Mouse (Mus musculus): ENCODE results near the gene Ky.

The Ky gene

GRCm38 (mm10) chr9:102505700-102506585 lies at the start of gene Ky:
Ky (plus strand) TSS chr9:102505750.
- DNase-seq (ENCODE audit: low spot score in 2 of 2) = no peak

DNA sequence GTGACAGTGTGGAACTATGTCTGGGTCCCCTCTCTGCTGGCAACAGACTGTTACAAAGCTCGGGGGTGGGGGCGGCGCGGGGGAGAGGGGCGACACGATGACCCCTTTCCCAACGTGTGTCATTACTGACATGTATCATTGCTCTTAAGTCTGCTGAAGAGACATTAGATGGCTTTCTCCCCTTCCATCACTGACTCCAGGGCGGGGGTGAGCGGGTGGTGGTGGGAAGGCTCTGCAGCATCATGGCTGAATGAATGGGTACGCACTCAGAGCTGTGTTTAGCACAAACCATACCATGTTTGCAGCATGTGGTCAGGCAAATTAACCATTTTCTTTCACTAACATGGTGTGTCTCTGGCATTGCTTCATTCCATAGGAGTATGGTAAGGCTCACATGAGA lies 43.3 kb upstream of the Ky start:
- DNase-seq (ENCODE audit: low spot score in 2 of 2) = no peak

- no peak for DNase-seq (ENCODE audit: low spot score in 2 of 2)
Measured at GRCm38 (mm10) chr9:102465044-102465443, 40.5 kb upstream of the Ky start.

DNA sequence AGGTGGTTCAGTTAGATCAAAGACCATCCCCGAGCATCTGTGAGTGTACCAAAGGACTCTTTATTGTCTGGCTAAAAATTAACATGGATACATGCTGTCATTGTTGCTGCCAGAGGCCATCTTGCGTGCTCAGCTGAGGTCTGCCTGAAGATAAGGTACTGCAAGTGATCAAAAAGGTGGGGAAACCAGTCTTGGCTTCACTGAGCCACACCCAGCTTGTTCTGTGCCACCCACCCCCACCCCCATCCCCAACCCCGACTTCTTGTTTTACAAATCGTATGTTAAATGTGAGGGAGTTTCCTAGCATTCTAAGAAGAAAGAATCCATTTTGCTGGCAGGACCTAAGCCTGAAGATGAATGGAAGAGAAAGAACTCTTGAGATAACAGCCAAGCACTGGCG lies 39.8 kb upstream of the Ky start:
- DNase-seq (ENCODE audit: low spot score in 2 of 2) = no peak

DNA sequence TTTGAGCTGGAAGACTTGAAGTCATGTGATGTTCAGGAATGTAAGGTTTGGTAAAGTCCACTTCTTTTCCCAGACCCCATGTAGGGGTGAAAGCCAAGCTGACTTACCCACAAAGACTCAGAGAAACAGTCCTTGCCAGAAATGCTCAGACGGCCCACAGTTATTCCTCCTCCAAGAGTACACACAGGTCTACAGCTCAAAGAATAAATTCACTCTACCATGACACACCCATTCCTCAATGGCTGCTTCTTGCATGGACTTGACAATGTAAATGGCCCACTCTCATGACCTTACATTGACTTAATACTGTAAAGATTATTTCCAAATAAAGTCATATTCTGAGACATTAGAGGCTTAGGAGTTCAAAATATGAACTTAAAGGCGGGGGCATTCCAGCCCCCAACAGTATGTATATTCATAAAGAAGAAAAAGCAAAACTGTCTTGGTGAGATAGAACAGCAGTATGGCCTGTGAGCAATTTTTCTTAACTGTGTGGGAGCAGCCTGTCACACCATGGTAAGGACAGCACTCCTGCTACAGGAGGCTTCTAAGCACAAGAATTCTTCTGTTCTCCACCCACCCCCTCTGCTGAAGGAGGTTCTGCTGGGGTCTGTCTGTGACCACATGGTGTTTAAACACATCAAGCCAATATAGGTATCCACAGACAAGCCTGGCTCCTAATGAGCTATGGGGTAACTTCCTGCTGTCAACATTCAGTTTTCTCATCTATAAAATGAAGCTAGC lies 35.3 kb upstream of the Ky start:
- no peak for DNase-seq (ENCODE audit: low spot score in 2 of 2)

DNA sequence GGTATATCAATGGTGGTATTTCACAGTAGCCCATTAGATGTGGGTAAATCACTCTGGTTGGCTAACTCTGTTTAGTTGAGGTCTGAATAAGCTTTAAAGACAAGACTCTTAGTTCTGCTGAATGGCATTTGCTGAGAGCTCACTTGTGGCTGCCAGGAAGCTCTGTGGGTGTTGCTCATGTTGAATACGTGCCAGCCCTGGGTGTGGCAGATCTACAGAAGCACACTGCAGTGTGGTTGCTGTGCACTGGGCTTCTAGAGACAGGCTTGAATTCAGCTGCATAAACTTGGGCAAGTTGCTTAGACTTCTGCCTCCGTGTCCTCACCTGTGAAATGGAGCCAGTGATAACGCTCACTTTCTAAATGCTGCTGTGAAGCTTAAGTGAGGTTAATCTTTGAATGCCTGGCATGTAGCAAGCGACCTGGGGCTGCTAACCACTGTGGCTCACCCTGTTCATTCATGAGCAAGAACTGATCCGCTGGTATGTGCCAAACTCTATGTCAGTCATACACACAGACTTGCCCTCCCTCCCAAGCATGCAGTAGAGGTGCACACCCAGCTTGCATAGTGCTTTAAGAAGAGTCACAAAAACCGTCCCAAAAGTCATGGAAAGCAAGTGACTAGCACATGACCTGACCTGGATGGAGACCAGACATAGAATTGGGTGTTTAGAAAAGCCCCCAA lies 27.6 kb upstream of the Ky start:
- peak in 1 of 2 experiments; percentile 16 for DNase-seq (ENCODE audit: low spot score in 2 of 2)

DNA sequence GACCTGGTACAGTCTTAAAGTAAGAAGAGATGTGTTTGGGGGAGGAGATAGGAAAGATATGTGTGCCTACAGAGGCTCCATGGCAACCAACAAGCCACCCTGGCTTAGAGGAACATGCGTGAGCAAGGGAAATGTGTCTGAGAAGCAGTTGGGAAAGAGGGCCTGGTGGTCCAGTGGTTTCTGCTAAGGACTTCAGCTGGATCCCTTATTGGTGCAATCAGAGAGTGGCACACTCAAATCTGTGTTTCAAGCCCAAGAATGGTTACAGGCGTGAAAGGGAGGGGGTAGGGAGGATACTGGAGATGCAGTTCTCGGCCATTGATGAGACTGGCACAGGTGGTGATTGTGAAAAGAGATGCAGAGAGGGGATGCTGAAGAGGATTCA lies 27.1 kb upstream of the Ky start:
- peak in 1 of 2 experiments; percentile 7 for DNase-seq (ENCODE audit: low spot score in 2 of 2)

- peak in 1 of 2 experiments; percentile 62 for DNase-seq (ENCODE audit: low spot score in 2 of 2)
Measured at GRCm38 (mm10) chr9:102479022-102479421, 26.5 kb upstream of the Ky start.

- DNase-seq (ENCODE audit: low spot score in 2 of 2) = no peak
Measured at GRCm38 (mm10) chr9:102492031-102492795, 13.3 kb upstream of the Ky start.

GRCm38 (mm10) chr9:102493044-102493443 lies 12.5 kb upstream of the Ky start:
- no peak for DNase-seq (ENCODE audit: low spot score in 2 of 2)

DNA sequence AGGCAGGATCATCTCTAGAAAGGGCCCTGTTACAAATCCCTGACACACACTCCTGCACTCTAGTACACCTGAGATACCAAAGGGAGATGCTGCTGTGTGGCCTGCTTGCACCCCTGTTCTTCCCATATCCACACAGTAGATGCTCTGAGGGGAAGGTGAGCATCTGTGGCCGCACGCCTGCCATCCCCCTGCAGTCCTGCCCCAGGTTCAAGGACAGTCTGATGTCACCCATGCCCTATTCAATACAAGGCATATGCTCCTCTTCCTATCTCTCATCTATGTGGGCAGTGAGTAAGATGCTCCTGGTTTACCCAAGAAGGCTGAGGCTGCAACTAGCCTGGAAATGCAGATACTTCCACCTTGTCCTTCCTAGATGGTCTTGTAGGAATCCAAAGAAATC lies 11.6 kb upstream of the Ky start:
- DNase-seq (ENCODE audit: low spot score in 2 of 2) = no peak

GRCm38 (mm10) chr9:102494454-102494853 lies 11.1 kb upstream of the Ky start:
- DNase-seq (ENCODE audit: low spot score in 2 of 2) = peak in 1 of 2 experiments; percentile 57

- peak in 1 of 2 experiments; percentile 51 for DNase-seq (ENCODE audit: low spot score in 2 of 2)
Measured at GRCm38 (mm10) chr9:102495266-102495665, 10.3 kb upstream of the Ky start.

DNA sequence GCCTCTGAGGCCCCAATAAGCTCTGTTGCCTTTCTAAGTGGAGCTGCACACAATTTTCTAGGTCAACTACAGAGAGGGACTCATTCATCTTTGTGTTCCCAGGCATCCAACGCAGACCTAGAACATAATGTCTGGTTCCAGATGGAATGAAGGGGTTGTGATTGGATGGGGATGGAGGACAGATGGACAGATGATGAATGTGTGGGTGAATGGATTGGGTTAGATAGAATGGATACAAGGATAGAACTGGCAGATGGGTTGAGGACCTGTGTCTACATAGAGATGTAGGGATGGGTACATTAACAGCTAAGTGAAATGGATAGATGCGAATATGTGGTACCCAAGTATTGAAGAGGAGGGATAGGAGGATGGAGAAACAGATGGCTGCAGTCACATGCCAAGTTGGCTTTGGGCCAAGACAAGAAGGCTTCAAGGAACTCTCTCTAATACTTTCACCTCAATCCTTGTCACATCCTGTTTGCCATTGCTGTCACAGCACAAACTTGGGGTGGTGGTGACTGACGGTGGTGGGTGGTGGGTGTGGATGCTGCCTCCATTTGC lies 9.0 kb upstream of the Ky start:
- peak in 1 of 2 experiments; percentile 42 for DNase-seq (ENCODE audit: low spot score in 2 of 2)

GRCm38 (mm10) chr9:102497089-102497690 lies 8.4 kb upstream of the Ky start:
- DNase-seq (ENCODE audit: low spot score in 2 of 2) = peak in 1 of 2 experiments; percentile 49

DNA sequence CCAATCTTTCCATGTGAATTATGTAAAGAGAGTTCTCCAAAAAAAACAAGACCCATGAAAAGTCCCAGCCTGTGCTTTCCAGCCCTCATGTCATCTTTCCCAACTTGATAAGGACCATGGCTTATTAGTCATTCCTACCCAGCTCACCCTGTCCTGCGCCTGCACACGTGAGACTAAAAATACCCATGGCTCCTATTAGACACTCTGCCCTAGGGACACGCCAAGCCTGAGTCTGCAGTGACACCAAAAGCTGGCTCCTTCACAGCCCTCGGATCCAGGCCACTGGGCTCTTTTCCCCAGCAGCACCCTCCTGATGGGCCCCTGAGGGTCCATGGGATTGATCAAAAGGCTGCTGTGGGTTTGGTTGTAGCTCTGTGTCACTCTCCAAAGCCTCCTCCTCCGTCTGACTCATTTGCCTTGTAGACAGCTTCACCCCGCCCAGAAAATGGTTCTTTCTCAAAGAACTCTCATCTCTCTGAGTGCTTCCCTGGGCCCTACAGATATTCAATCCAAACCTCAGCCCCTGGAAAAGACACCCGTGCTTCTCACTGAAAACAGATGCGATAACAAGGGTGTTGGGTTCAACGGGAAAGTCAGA lies 7.6 kb upstream of the Ky start:
- no peak for DNase-seq (ENCODE audit: low spot score in 2 of 2)

DNA sequence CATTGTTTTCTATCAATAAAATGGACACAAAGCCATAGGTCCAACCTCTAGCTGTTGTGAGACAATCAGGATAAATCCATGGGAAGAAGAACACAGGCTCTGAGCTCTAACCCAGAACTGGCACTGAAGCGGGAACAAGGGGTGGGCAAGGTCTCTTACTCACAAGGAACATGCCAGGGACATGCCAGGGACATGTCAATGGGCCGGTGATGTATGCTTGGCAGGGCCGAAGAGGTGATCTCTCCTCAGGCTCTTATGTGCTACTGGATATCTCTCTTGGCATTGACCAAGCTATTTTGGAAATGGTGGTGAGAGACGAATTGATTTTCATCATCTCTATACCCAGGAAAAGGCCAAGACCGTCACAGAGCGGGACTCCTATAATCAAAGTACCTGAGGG lies 6.8 kb upstream of the Ky start:
- no peak for DNase-seq (ENCODE audit: low spot score in 2 of 2)

- no peak for DNase-seq (ENCODE audit: low spot score in 2 of 2)
Measured at GRCm38 (mm10) chr9:102499266-102499665, 6.3 kb upstream of the Ky start.

GRCm38 (mm10) chr9:102499746-102500145 lies 5.8 kb upstream of the Ky start:
- DNase-seq (ENCODE audit: low spot score in 2 of 2) = no peak

GRCm38 (mm10) chr9:102501113-102501512 lies 4.4 kb upstream of the Ky start:
- DNase-seq (ENCODE audit: low spot score in 2 of 2) = no peak
